Mouse (Mus musculus) retina, postnatal 1 day (tissue): ENCODE results near the gene Slc6a17.
A peak's percentile ranks its signal among the peaks of the same experiment; 100 is the strongest.

Experiments
- DNase-seq: peaks from one replicate; pipeline ENCODE4 v3.0.0-alpha.2; 2012

The Slc6a17 gene

GRCm38 (mm10) chr3:107520931-107521330 lies 3.1 kb upstream of the Slc6a17 start:
- DNase-seq: no peak

- peak; percentile 72 for DNase-seq
Measured at GRCm38 (mm10) chr3:107516776-107517630, 815 bp downstream of the Slc6a17 start.

GRCm38 (mm10) chr3:107515989-107516388 lies 1.8 kb downstream of the Slc6a17 start:
- DNase-seq: no peak

GRCm38 (mm10) chr3:107511416-107511815 lies 6.4 kb downstream of the Slc6a17 start:
- no peak for DNase-seq

GRCm38 (mm10) chr3:107508696-107509095 lies 9.1 kb downstream of the Slc6a17 start:
- no peak for DNase-seq

GRCm38 (mm10) chr3:107507966-107508365 lies 9.9 kb downstream of the Slc6a17 start:
- DNase-seq: no peak

- no peak for DNase-seq
Measured at GRCm38 (mm10) chr3:107506531-107506930, 11.3 kb downstream of the Slc6a17 start.

GRCm38 (mm10) chr3:107505464-107506367 lies 12.1 kb downstream of the Slc6a17 start:
- peak; percentile 82 for DNase-seq

GRCm38 (mm10) chr3:107504542-107504941 lies 13.3 kb downstream of the Slc6a17 start:
- DNase-seq: no peak

- no peak for DNase-seq
Measured at GRCm38 (mm10) chr3:107503716-107504115, 14.1 kb downstream of the Slc6a17 start.

- peak; percentile 48 for DNase-seq
Measured at GRCm38 (mm10) chr3:107501702-107502151, 16.1 kb downstream of the Slc6a17 start.

GRCm38 (mm10) chr3:107500301-107500700 lies 17.5 kb downstream of the Slc6a17 start:
- DNase-seq: no peak

GRCm38 (mm10) chr3:107496086-107496850 lies 21.6 kb downstream of the Slc6a17 start:
- peak; percentile 86 for DNase-seq

- no peak for DNase-seq
Measured at GRCm38 (mm10) chr3:107495524-107495923, 22.3 kb downstream of the Slc6a17 start.

GRCm38 (mm10) chr3:107491459-107491858 lies 26.4 kb downstream of the Slc6a17 start:
- peak; percentile 47 for DNase-seq

GRCm38 (mm10) chr3:107488637-107489036 lies 29.2 kb downstream of the Slc6a17 start:
- DNase-seq: no peak

GRCm38 (mm10) chr3:107483290-107483689 lies 34.5 kb downstream of the Slc6a17 start:
- peak; percentile 60 for DNase-seq

GRCm38 (mm10) chr3:107480660-107481059 lies 37.2 kb downstream of the Slc6a17 start:
- peak; percentile 61 for DNase-seq

GRCm38 (mm10) chr3:107472198-107472597 lies 45.6 kb downstream of the Slc6a17 start:
- peak; percentile 78 for DNase-seq

- DNase-seq: no peak
Measured at GRCm38 (mm10) chr3:107469059-107469458, 48.8 kb downstream of the Slc6a17 start.

GRCm38 (mm10) chr3:107468106-107468505 lies 49.7 kb downstream of the Slc6a17 start:
- DNase-seq: no peak

- DNase-seq: peak; percentile 84
Measured at GRCm38 (mm10) chr3:107466577-107466976, 51.2 kb downstream of the Slc6a17 start.

- DNase-seq: peak; percentile 77
Measured at GRCm38 (mm10) chr3:107462160-107462559, 55.7 kb downstream of the Slc6a17 start.
